Mouse (Mus musculus): Measurements from ENCODE around the gene Cog8. TPM values are rescaled to one million over a fixed set of nuclear protein-coding genes. Genes with fewer than 3 reads are reported as not detected.
"Not testable (repeated sequence)": the region's sequence is repeated elsewhere in the genome, so short reads cannot be mapped to it uniquely, and the experiment has no call there.

The Cog8 gene
- polyA plus RNA-seq, 2 experiments from 2014 or later: 10.8 to 11.4 TPM

DNA sequence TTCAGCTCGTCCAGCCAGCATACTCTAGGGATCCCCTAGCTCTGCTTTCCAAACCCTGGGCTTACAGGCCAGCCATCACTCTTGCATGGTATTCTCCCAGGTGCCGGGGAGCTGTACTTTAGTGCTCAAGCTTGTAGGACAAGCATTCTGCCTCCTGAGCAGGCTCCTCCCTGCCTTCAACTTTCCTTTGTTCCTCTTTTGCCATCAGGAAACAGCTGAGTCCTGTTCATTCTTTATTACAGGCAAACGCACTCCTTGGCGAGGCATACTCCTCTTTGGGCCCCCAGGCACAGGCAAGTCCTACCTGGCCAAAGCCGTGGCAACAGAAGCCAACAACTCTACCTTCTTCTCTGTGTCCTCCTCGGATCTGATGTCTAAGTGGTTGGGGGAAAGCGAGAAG lies 15.9 kb downstream of the Cog8 start:
- ATAC-seq: no peak

GRCm38 (mm10) chr8:107036626-107037025 lies 19.9 kb downstream of the Cog8 start:
- no peak for ATAC-seq

DNA sequence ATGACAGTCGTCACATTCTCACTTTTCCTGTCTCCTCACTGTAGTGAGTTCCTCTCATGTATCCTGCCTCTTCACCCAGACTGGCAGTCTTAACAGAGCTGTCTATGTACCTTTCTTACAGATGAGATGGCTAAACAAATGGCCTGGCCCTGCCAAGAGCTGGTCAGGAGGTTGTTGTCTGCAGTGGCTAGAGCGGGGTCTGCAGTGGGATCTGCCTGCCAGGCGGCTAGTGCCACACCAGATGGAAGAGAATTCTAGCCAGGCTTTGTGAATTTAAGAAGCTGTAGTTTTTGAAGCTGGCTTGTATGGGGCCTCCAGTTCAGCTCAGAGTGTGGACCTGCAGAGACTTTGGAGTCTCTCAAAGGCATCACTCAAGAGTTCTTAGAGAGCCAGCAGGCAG lies 20.8 kb downstream of the Cog8 start:
- no peak for ATAC-seq

DNA sequence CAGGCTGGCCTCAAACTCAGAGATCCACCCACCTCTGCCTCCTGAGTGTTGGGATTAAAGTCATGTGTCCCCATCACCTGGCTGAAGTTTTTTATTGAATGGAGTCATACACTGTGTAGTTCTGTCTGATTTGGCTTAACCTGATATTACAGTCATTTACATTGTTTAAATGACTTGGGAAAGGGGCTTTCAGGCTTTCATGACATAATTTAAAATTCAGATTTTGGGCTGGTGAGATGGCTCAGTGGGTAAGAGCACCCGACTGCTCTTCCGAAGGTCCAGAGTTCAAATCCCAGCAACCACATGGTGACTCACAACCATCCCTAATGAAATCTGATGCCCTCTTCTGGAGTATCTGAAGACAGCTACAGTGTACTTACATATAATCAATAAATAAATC lies 22.9 kb downstream of the Cog8 start:
- ATAC-seq: not testable (repeated sequence)

DNA sequence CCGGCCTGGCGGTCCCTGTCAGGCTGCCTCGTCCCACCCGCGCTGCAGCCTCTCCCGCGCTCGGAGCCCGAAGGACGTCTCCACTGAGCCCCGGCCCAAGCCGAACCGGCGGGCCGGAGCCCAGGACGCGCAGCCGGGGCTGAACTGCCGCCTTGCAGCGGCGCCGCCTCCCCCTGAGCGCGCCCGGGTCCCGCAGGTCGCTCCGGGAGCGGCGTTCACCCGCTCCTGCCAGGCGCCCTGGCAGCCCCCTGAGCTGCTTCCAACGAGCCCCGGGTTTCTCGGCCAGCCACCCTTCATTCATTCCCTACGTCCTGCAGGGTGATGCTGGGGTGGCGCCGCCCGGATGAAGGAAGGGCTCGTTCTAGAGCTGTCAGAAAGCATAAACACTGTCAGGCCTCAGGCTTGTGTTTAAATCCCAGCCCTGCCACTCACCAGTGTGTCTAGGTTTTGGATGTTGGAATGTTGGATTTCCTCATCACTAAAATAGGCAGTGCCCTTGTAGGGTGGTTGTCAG lies 24.9 kb downstream of the Cog8 start:
- ATAC-seq: peak; percentile 20

GRCm38 (mm10) chr8:107030650-107031576 lies 25.6 kb downstream of the Cog8 start, which contains the start of gene Vps4a:
Gene Vps4a (plus strand): TSS chr8:107031222.
- ATAC-seq: peak; percentile 82

GRCm38 (mm10) chr8:107030058-107030457 lies 26.4 kb downstream of the Cog8 start:
- no peak for ATAC-seq

DNA sequence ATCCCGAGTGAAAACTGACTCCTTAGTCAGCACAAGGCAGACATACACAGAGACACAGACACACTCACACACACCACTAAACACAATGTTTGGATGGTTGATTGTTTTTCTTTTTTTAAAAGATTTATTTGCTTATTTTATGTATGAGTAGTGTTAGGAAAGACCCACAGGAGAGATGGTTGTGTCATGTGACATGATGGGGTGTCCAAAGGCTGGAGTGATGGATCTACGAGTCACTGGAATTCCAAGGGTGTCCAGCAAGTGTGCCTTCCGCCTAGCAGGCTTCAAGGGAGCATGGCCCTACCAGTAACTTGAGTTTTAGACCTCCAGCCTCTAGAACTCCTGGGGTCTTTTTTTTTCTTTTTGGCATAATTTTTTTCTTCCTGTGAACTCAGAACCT lies 27.2 kb downstream of the Cog8 start:
- no peak for ATAC-seq

GRCm38 (mm10) chr8:107023479-107023878 lies 33.0 kb downstream of the Cog8 start:
- no peak for ATAC-seq

- no peak for ATAC-seq
Measured at GRCm38 (mm10) chr8:107014915-107015314, 41.6 kb downstream of the Cog8 start.

- no peak for ATAC-seq
Measured at GRCm38 (mm10) chr8:107012666-107013065, 43.8 kb downstream of the Cog8 start.

DNA sequence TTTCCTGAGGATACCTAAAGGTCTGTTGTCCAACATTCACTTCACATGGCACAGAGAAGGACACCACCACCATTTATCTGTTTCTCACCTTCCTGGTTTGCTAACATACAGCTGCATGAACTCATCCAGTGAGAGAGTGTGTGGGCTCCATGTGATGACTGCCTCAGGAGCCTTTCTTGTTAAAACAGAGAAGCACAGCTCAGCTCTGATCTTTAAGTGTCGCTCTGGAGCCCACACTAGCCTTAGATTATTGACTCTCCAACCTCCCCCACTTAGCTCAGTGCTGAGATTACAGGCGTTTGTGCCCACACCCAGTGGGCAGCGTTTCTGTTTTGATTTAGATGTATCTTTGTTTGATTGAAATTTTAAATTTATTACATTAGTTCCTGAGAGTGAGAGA lies 48.7 kb downstream of the Cog8 start:
- no peak for ATAC-seq

GRCm38 (mm10) chr8:107002532-107002931 lies 54.0 kb downstream of the Cog8 start:
- ATAC-seq: peak; percentile 98

DNA sequence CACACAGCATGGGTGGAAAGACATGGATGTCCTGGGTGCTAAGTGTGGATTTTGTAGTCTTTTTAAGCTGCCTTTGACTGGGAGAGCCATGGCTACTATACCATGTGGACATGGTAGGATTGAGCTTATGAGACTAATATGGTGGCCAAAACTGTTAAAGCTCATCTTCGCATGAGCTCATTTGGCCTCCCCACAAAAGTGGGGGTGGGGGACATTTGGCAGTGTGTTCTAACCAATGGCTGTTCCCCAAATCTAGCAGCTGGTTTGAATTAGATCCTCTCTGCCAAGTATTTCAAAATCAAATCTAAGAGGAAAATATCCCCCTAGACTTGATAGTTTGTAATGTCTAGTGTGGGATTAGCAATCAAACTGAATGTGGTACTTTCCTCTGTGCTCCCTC lies 57.4 kb downstream of the Cog8 start:
- ATAC-seq: no peak

DNA sequence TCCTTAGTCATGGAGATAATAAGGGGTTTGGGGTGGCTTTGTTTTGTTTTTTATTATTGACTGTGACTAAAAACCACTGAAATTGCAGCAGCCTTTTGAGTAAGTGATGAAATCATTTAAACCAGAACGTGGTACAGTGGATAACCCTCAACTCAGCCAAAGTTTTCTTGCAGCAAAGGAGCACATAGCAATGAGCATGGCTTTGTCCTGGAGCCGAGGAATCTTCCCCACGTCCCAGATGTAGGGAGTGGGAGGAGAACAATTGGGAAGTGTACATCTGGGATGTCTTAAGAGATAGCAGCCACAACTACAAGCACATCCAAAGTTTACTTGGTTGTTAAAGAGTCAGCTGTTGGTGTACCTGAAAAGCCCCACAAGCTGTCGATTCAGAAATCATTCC lies 59.1 kb downstream of the Cog8 start:
- no peak for ATAC-seq

GRCm38 (mm10) chr8:106996339-106996738 lies 60.1 kb downstream of the Cog8 start:
- ATAC-seq: not testable (repeated sequence)

Other genes starting within 250 kb of the Cog8 start
- under 1 TPM; 0.43 to 0.44 TPM for gene Has3, start 186.4 kb downstream of the Cog8 start, polyA plus RNA-seq (2017; shearing (Covaris generic))
- 10 to 100 TPM; 40.0 to 54.3 TPM for gene Utp4, start 163.1 kb downstream of the Cog8 start, polyA plus RNA-seq (2017; shearing (Covaris generic))
- 1 to 10 TPM; 3.1 to 6.1 TPM for gene Sntb2, start 120.9 kb downstream of the Cog8 start, polyA plus RNA-seq (2017; shearing (Covaris generic))
- 10 to 100 TPM; 32.8 to 33.1 TPM for gene Vps4a, start 25.5 kb downstream of the Cog8 start, polyA plus RNA-seq (2017; shearing (Covaris generic))
- gene Pdf, start 8.1 kb downstream of the Cog8 start, polyA plus RNA-seq (2017; shearing (Covaris generic)): 1 to 10 TPM; 3.8 to 4.9 TPM
- gene Nip7, start 188 bp upstream of the Cog8 start, polyA plus RNA-seq (2017; shearing (Covaris generic)): 10 to 100 TPM; 67.9 to 87.2 TPM
- gene Tmed6, start 9.0 kb upstream of the Cog8 start, polyA plus RNA-seq (2017; shearing (Covaris generic)): not detected
- gene Terf2, start 39.9 kb upstream of the Cog8 start, polyA plus RNA-seq (2017; shearing (Covaris generic)): 10 to 100 TPM; 11.2 TPM
- 10 to 100 TPM; 36.6 to 37.2 TPM for gene Cyb5b, start 94.0 kb upstream of the Cog8 start, polyA plus RNA-seq (2017; shearing (Covaris generic))
- 10 to 100 TPM; 13.4 to 16.4 TPM for gene Nfat5, start 236.8 kb upstream of the Cog8 start, polyA plus RNA-seq (2017; shearing (Covaris generic))